Mouse (Mus musculus) layer of hippocampus, postnatal 36 days (tissue): Measurements from ENCODE around the gene Hcn1. TPM values are rescaled to one million over a fixed set of nuclear protein-coding genes. Genes with fewer than 3 reads are reported as not detected.
"Not testable (repeated sequence)": the region's sequence is repeated elsewhere in the genome, so short reads cannot be mapped to it uniquely, and the experiment has no call there.

Source experiments
- DNase-seq, 2 experiments: peaks; one replicate each; pipeline ENCODE4 v3.0.0; 2022
- total RNA-seq, 2 experiments: library from RNA; stranded (reverse); gene quantifications; 2 replicates each; pipeline ENCODE4 v1.2.3; 2021

The Hcn1 gene
- total RNA-seq, 2 experiments from 2014 or later: 38.9 to 40.1 TPM

DNA sequence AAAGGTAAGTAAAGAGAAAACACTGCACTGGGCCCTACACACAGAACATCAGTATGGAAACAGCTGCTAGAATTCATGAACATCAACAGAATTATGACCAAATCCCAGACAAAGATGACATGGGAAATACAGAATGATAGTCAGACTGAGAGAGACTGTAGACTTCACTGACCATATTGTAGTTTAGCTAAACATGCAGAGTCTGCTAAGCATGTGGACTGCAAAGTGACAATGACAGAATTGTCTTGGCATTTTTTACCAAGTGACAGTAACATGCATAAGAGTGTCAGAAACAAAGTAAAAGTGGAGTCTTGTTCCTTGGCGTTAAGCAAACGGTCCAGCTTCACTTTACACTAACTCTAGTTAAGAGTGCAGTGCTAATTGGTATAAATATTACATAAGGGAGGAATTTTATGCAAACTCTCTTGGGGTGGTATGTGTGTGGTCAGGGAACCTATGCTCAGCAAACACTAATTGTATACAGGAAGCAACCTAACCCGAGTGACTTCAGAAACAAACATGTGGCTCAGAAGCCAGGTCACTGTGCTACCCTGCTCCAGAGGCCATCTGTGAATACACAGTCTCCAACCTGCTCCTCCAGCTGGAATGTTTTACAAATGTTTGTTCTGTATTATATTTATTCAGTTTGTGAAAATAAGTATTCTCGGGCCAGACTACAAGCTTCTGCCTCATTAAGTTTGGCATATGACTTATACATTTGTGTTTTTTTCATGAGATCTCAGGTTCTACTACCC, 278.5 kb downstream of the Hcn1 start:
- peak in 1 of 2 experiments; percentile 4 for DNase-seq

GRCm38 (mm10) chr13:117892076-117892475, 290.0 kb downstream of the Hcn1 start:
- DNase-seq: no peak

DNA sequence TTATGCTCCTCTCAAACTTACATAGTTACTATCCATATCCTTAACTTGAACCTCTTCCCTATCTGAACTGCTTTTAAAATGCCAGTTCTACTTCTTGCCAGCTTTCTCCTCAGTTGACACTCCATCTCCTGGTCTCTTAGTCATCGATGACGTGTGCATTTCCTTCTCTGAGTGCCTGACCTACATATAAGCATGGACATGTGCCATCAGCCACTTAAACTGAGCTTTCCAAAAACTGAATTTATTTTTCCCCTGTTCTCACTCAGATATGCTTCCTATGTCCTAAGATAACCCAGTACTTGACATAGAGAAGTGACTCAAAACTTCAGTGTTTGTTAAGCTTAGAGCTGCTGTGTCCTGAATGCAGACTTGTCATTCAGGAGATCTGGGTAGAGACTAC, 295.9 kb downstream of the Hcn1 start:
- DNase-seq: no peak

- DNase-seq: no peak
These were observed 305.7 kb downstream of the Hcn1 start for GRCm38 (mm10) chr13:117907801-117908200.

GRCm38 (mm10) chr13:117929734-117930133, 327.6 kb downstream of the Hcn1 start:
- no peak for DNase-seq

GRCm38 (mm10) chr13:117931746-117932145, 329.6 kb downstream of the Hcn1 start:
- no peak for DNase-seq

- no peak for DNase-seq
These were observed 336.6 kb downstream of the Hcn1 start for GRCm38 (mm10) chr13:117938761-117939160.

GRCm38 (mm10) chr13:117940536-117941280, 338.6 kb downstream of the Hcn1 start:
- no peak for DNase-seq

DNA sequence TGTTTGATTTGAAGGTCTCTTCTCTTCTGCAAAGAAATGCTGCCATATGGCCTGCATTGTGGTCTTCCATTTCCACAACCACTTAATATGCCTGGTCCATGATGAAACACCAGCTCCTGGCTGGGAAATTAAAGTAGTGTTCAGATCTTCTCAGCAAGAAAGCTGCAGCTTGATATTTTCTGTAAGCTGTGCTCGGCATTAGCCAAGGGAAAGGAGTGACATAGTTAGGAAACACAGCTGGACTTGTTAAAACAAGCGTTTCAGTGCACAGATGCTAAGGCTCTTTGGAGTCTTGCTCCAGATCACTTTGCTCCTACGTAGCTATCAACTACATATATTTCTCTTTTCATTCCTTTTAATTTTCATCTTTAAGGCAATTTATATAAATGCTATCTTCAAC, 344.7 kb downstream of the Hcn1 start:
- DNase-seq: no peak

DNA sequence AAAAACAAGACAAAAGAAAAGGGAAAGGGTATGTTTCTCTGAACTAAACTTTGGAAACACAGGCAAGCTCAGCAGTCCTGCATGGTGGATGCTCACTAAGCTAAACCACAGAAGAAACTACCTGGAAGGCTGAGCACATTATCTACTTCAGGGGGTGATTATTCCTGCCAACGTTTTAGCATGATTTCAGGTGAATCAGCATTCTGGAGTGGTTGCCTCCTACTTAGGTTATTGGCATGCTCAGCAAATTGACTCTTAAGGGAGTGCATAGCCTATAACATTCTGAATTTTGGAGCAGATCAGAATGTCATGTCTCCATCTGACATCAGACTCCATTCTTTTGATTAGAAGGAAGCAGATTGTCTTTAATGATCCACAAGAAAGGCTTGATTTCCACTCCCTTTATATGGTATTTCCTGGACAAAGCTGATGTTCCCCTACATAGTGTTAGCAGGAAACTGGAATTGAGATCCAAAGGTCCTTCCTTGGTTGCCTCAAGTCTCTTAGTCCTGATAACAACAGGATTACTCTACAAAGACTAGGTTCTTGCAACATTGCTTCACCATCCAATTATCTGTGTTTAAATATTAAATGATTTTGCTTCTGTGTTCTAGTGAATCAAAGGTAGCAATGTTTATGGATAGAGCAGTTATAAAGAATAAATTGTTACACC, 345.7 kb downstream of the Hcn1 start:
- no peak for DNase-seq

DNA sequence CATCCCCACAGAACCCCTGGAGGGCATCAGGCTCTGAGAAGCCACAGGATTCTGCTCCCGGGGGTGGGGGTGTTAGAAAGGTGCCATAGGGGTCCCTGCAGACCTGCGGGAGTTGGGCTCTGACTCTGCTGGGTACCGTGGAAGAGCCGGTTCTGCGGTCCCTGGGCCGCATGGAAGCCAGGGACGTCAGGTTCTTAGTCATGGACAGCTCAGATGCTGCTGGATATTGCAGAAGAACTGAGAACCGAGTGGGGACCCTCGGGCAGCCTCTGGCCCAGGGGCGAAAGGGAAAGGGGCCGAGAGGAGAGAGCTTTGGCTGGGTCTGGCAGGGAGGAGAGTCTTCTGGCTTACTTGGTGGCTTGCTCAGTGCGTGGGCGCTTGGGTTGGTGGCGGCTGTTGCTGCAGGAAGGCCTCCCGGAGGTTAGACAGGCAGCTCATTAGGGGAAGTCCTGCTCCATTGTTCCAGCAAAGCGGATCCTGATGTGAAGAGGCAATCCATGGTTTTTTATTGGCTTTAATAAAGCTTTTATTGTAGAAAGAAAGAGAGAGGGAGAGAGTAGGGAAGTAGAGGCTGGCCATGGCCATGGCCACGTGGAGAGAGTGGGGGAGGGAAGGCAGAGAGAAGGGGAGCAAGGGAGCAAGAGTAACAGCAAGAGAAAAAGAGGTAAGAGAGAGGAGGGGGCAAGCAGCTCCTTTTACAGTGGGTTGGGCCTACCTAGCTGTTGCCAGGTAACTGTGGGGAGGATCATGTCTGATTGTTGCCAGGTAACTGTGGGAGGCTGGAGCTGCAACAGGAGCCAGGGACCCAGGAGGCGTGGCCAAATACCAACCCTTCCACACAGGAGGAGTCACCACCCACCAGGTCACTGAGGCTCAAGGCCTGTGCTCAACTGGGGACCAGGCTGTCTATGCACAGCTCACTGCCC, 356.6 kb downstream of the Hcn1 start:
- no peak for DNase-seq

- no peak for DNase-seq
These were observed 362.5 kb downstream of the Hcn1 start for GRCm38 (mm10) chr13:117964620-117965019.

GRCm38 (mm10) chr13:117975382-117975781, 373.3 kb downstream of the Hcn1 start:
- peak in 1 of 2 experiments; percentile 2 for DNase-seq

DNA sequence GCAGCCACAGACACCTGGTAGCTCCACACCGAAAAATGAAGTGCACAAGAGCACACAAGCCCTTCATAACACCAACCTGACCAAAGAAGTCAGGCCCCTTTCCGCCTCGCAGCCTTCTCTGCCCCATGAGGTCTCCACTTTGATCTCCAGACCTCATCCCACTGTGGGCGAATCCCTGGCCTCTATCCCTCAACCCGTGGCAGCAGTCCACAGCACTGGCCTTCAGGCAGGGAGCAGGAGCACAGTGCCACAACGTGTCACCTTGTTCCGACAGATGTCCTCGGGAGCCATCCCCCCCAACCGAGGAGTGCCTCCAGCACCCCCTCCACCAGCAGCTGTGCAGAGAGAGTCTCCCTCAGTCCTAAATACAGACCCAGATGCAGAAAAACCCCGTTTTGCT, 373.7 kb downstream of the Hcn1 start:
- no peak for DNase-seq

DNA sequence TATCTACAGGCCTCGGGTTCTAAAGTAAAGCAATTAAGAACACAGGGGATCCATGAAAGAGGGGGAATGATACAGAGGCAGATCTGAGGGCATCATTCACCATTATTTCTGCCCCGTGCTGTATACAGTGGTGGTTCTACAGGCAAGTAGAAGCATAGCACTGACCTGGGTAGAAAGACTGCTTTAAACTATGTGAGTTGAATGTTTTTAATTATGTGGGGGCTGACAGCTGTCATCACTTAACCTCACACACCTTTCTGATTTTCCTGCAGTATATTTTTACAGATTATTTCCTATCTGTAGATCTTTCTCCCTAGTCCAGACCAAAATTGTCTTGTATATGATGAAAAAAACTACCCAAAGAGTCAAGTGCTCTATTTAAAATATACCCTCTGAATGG, 382.2 kb downstream of the Hcn1 start:
- no peak for DNase-seq

- no peak for DNase-seq
These were observed 397.8 kb downstream of the Hcn1 start for GRCm38 (mm10) chr13:117999767-118000488.

GRCm38 (mm10) chr13:118000538-118000937, 398.4 kb downstream of the Hcn1 start:
- no peak for DNase-seq

DNA sequence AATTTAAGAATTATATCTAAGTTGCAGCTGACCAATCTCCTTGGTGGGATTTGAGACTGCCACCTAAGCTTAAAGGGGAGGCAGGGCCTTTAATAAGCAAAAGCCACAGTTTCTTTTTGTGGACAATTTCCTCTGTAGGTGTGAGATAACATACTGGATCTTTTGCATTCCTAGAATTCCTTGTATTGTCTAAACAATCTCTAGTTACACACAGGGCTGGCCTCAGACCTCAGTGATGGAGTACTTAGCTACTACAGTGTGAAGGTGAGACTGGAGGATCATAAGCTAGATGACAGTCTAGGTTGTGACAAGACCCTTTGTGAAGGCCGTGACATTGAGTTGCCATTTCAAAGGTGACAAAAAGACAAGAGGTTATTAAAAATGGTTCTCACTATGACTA, 419.1 kb downstream of the Hcn1 start:
- no peak for DNase-seq

- not testable (repeated sequence) for DNase-seq
These were observed 420.8 kb downstream of the Hcn1 start for GRCm38 (mm10) chr13:118022891-118023290.

DNA sequence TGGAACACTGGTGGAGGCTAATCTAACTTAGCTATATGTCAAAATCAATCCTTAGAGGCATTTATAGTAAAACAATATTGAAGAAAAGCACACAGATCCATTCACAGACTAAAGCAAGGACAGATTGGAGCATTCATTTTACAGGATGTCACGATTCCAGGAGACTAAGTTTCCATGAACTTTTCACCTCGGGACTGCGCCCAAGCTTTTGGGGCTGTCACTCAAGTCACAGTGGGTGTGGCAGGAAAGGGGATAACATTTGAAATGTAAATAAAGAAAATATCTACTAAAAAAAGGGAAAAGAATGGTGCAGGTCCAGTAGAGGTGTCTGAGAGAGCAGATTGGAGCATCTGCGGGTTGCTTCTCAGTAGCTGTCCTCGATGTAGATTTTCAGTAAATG, 421.3 kb downstream of the Hcn1 start:
- DNase-seq: no peak

- no peak for DNase-seq
These were observed 424.4 kb downstream of the Hcn1 start for GRCm38 (mm10) chr13:118026510-118026909.

DNA sequence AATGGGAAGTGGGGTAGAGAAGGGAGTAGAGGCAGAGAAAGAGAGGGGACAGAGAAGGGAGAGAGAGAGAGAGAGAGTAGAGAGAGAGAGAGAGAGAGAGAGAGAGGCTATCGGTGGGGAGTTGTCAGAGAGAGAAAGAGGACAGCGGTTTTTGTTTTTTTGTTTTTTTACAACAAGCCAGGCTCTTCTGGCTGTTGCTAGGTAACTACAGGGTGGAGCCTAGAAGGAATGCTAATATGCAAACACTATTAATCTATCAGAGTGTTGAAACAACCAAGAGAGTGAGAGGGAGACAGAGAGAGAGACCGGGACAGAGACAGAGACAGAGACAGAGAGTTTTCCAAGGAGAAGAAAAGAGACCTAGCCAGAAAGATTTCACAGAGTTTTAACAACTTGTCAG, 425.7 kb downstream of the Hcn1 start:
- no peak for DNase-seq
